Mouse (Mus musculus): ENCODE data around the gene Trabd2b.

Trabd2b gene

DNA sequence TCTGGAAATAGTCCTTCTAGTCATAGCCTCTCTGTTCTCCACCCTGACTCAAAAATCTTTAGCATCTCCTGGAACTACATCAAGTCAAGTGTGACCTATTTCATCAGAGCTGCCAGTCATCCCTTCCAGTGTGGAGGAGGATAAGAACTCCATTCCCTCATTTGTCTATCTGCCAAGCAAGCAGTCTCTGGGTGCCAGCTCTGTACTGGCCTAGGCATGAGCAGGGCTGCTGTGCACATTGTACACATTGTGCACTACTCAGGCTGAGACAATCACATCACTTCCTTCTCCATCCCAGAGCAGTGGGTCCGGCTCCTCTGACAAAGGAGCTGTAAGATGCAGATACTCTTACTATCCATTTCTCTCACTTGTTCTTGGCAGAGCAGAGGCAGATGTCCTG lies 178.2 kb downstream of the Trabd2b start:
- DNase-seq (ENCODE audit: extremely low spot score, low read depth, low spot score) = no peak

DNA sequence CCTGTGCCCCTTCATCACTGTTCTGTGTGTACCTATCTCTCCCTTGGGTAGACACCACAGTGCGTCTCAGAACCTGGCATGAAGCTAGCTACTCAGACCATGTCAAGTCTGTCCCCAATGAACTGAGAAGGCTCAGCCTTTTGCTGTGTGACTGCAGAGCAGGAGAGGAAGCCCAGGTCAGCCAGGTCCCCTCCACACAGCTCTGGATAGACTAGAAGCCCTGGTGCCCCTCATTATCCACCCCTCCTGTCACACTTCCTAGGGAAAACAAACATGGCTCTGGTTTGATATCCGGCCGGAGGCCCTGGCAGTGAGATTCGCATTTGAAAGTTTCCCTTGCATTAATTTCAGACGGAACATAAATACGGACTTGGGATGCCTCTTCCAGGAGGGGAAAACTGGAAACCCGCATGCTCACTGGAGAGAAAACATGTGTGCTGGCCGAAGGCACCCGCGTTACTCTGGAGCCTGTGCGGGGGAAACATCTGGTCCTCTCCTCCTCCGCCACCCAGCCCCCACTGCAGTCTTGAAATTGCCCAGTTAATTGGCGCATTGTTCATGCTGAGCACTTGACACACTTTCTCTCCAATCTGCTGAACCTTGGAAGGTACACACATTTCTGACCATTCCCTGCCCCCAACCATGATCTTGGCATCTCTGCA lies 187.2 kb downstream of the Trabd2b start:
- peak; percentile 41 for DNase-seq (ENCODE audit: extremely low spot score, low read depth, low spot score)

DNA sequence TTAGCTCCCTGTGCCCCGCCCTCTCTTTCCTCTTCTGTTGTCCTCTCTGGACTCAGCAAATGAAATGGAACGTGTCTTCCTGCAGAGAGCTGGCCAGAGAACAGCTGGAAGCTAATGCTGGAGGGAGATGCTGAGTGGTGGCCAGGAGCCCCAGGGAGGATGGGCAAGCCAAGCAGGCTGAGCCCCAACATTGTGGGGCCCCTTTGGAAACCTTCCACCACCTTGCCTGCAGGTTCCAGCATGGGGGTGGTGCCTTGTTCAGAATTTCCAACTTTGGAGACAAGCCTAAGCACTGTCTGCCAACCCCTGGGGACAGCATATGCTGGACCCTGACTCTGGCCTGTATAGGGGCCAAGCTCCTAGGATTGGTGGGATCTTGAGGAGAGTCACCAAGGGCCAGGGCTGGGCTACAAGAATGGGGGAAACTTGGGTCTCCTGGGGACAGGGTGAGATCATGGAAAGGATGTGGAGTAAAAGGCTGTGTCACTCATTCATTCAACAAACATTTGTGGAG lies 188.7 kb downstream of the Trabd2b start:
- no peak for DNase-seq (ENCODE audit: extremely low spot score, low read depth, low spot score)

- no peak for DNase-seq (ENCODE audit: extremely low spot score, low read depth, low spot score)
Measured at GRCm38 (mm10) chr4:114599121-114599520, 192.6 kb downstream of the Trabd2b start.

GRCm38 (mm10) chr4:114601201-114602009 lies 194.9 kb downstream of the Trabd2b start:
- no peak for DNase-seq (ENCODE audit: extremely low spot score, low read depth, low spot score)

DNA sequence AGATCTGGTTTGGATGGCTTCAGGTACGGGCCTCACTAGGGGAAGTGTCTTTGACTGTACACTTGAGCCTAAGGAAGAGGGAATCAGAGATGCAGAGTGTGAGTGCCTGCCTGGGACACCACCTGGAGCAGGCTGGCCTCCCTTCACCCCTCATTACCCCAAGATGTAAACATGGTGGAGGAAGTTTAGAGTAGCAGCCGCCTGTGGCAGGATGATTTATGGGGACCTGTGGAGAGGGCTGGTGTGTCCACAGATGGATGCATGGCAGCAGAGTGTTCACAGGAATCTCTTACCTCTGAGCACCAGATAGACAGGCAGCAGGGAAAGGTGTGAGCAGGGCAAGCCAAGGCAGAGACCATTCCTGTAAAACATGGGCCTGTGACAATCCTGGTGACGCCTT lies 199.1 kb downstream of the Trabd2b start:
- DNase-seq (ENCODE audit: extremely low spot score, low read depth, low spot score) = no peak

DNA sequence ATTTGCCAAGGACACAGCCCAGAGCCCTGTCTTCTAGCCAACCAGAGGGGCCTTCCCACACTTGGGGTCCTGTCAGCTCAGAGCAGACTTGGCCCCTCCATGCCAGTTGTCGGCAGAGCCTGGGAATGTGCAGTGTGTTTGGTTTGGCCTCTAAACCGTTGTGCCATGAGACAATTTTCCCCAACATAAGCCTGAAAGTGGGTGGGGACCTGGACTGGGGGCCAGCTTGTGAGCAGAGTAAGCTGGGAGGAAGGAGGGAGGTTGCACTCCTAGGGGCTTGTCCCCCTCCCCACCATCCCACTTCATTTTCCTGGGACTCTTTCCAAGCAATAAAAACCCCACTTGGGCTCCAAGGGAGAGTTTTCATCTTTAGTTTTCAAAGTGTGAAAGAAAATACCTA lies 201.3 kb downstream of the Trabd2b start:
- no peak for DNase-seq (ENCODE audit: extremely low spot score, low read depth, low spot score)

DNA sequence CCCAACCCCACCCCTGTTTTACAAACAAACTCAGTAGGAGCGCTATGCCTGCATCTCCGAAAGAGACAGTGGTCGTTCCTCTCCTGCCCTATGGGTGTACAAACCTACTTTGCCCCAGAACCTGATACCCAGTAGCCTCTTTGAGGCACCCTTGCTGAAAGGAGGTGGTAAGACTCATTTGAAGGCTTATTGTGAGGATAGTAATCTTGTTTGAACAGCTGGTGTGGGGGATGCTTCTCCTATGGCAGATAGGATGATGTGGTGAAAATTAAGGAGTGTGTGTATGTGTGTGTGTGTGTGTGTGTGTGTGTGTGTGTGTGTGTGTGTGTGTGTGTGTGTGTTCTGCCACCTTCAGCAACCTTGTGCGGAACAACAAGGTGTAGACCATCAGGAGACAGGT lies 202.8 kb downstream of the Trabd2b start:
- no peak for DNase-seq (ENCODE audit: extremely low spot score, low read depth, low spot score)

DNA sequence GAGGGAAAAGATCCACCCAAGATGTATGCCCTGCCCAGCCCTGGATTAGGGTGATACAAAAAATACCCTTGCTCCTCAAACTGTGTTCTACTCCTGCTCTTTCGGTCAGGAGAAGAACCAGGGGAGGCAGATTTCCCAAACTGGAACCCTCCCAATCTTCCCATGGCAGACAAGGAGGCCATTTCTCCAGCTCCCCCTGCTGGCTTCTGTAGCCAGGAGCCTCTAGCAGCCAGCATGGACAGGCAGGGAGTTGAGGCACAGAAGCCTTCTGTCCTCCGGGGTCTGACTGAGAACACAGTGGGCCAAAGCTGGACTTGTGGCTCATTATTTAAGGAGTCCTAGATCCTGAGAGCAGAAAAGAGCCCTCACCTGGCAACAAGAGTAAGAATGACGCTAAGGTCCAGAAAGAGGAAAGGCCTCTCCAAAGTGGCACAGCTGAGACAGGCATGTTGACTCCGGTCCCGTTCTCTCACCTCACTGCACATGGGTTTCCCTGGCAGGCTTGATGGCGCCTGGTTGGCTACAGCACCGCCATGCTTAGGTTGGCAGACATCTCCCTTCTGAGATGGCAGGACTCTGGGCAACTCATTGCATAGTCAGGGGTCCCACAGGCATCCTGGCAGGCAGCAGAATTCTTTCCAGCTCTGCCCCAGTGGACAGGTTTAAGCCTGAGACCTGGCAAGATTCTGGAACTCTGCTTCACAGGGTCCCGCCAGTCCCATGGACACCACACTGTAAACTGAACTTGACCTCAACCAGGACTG lies 204.8 kb downstream of the Trabd2b start:
- no peak for DNase-seq (ENCODE audit: extremely low spot score, low read depth, low spot score)

GRCm38 (mm10) chr4:114612032-114612431 lies 205.5 kb downstream of the Trabd2b start:
- DNase-seq (ENCODE audit: extremely low spot score, low read depth, low spot score) = no peak

GRCm38 (mm10) chr4:114612827-114613226 lies 206.3 kb downstream of the Trabd2b start:
- no peak for DNase-seq (ENCODE audit: extremely low spot score, low read depth, low spot score)

GRCm38 (mm10) chr4:114614086-114614485 lies 207.6 kb downstream of the Trabd2b start:
- DNase-seq (ENCODE audit: extremely low spot score, low read depth, low spot score) = no peak

DNA sequence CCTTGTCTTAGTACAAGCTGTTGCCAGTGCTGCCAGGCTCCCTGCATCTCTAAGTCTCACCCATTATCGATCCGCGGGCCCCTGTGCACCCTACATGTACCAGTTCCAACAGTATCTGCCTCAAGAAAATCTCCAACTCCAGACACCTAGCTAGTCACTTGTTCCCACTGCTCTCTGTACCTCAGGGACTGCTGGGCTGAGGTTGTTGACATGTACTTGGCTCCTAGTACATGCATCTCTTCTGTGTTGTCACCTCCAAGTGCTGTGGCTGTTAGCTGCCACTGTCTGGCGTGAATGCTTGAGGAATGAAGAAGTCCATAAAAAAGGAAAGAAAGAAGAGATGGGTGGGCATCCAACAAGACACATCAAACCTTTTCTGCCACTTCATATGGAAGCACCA lies 209.2 kb downstream of the Trabd2b start:
- no peak for DNase-seq (ENCODE audit: extremely low spot score, low read depth, low spot score)

DNA sequence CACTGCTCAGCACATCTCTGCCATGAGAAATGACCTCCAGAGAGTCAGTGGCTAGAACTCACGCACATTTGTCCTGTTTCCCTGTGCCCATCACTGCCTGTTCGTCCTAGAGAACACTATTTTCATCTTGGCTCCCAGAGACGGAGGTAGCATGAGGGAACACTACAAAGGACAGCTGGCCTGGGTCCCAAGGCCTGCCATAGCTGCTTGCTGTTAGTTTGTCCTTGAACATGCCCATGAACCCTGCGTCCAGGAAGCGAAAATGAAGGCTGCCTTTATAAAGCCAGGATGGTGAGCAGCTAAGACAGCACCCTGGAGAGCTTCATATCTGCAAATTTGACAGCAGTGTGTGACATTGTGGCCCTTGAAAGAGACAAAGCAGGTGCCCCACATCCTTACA lies 216.4 kb downstream of the Trabd2b start:
- no peak for DNase-seq (ENCODE audit: extremely low spot score, low read depth, low spot score)

DNA sequence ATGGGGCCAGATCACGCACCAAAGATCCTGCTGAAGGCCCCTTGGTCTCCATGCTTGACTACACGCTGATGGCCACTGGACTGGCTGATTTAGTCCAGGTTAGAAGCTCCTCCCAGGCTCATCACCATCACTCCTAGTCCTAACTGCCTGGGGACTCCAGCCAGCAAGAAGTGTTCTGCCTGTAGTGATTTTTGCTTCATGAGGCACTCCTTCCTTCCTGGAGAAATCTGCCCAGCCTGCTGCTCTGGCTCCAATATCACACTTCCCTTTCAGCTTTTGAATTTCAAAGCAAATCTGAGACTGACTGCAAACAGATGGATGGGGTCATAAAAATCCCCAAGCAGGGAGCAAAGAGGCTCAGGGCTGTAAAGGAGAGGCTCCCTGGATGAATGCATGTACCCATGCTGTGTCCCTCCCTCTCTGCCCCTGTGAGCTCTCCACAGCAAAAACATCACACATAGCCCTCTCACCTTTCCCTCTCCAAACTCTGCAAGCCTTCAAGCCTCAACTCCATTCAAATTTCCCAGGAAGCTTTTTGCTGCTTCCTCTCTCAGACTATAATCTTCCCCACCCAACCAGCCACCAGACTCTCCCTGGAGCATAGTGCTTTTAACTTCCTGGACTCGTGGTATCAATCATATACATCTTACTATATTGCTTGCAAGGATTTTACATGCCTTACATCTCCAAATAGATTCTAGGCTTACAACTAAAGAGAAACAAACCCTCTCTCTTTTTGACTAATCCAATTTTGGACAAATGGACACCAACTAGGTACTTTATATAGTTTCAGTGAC lies 217.8 kb downstream of the Trabd2b start:
- no peak for DNase-seq (ENCODE audit: extremely low spot score, low read depth, low spot score)

- no peak for DNase-seq (ENCODE audit: extremely low spot score, low read depth, low spot score)
Measured at GRCm38 (mm10) chr4:114625357-114625756, 218.8 kb downstream of the Trabd2b start.

DNA sequence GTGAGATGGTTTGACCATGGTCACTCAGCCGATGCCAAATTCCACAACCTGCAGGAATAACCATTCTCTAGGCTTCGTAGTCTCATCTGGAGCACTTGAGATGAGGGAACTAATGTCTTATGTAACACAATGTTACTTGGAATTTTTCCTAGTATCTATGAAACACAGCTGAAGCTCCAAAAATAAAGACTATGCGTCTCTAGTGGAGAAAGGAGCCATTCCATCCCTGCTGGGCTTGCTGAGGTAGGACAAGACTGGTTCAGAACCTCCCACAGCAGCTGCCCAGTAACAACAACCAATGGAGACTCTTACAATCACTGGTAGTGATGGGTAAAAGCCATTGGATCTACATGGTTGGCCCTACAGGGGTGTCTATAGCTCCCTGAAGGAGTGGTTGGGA lies 219.4 kb downstream of the Trabd2b start:
- DNase-seq (ENCODE audit: extremely low spot score, low read depth, low spot score) = no peak

GRCm38 (mm10) chr4:114627674-114628293 lies 221.3 kb downstream of the Trabd2b start:
- no peak for DNase-seq (ENCODE audit: extremely low spot score, low read depth, low spot score)

DNA sequence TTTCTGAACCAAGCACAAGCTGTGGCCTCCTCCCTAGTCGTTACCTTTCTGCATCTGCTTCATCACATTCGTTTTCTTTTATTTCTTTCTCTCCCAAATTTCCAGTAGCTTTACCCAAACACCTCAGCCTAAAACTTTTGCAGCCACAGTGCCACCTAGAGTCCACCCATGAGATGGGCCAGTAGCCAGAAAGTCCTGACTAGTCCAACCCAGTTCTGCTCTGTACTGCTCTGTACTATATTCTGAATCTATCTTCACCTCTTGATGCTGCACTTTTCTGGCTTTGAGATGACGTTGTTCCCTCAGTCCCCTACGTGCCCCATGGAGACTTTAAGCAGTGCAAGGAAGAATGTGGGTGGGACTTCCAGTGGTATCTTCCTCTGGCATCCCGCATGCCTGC lies 229.4 kb downstream of the Trabd2b start:
- DNase-seq (ENCODE audit: extremely low spot score, low read depth, low spot score) = no peak

GRCm38 (mm10) chr4:114636324-114636723 lies 229.8 kb downstream of the Trabd2b start:
- no peak for DNase-seq (ENCODE audit: extremely low spot score, low read depth, low spot score)
